Mouse (Mus musculus): ENCODE data around the gene Aamp. TPM values are rescaled to one million over a fixed set of nuclear protein-coding genes. Genes with fewer than 3 reads are reported as not detected.
"Not testable (repeated sequence)": the region's sequence is repeated elsewhere in the genome, so short reads cannot be mapped to it uniquely, and the experiment has no call there.

The Aamp gene
- polyA plus RNA-seq (2012; fragmentation: generic; extraction: Trizol): 123 TPM
- long read RNA-seq, experiment 1, transcript Aamp-202 (11 exons, 1,756 nt): minor isoform, 16 of 311 reads
- long read RNA-seq, experiment 1, transcript Aamp-201 (11 exons, 1,817 nt): major isoform, 235 of 311 reads
- long read RNA-seq, experiment 1, partial matches to known transcripts: 44 of 311 reads
- long read RNA-seq, experiment 1, other reads (novel, unspliced or antisense): 16 of 311 reads
- long read RNA-seq, experiment 2, transcript Aamp-202 (11 exons, 1,756 nt): minor isoform, 82 of 946 reads
- long read RNA-seq, experiment 2, transcript Aamp-201 (11 exons, 1,817 nt): major isoform, 840 of 946 reads
- long read RNA-seq, experiment 2, partial matches to known transcripts: 11 of 946 reads
- long read RNA-seq, experiment 2, other reads (novel, unspliced or antisense): 13 of 946 reads

- Histone ChIP-seq H3K27me3 (ENCODE audit: control insufficient read depth, insufficient read depth, insufficient read length) (no peaks in the 10 kb centered on the region), H3K36me3 (ENCODE audit: control insufficient read depth, insufficient read depth) (peaks cover 54% of the 10 kb centered on the region), H3ac (ENCODE audit: control insufficient read depth, insufficient read length, low read depth) (peak within 1 kb of the TSS; percentile 80), H3K79me3 (ENCODE audit: low read depth) (peaks cover 10% of the 10 kb centered on the region), H3K4me3 (ENCODE audit: insufficient read depth, poor library complexity, severe bottlenecking) (peak within 1 kb of the TSS; percentile 79), H3K79me2 (ENCODE audit: control insufficient read depth, insufficient read depth) (peaks cover 31% of the 10 kb centered on the region)
- TF ChIP-seq CTCF (IDR thresholded peaks at IDR 0.05; ENCODE audit: control insufficient read depth, insufficient read depth, insufficient read length): no peak
- no peak for TF ChIP-seq MYOG (IDR thresholded peaks at IDR 0.05; ENCODE audit: control insufficient read depth, extremely low read depth, insufficient read length)
- peak; percentile 80 for TF ChIP-seq MAX (IDR thresholded peaks at IDR 0.05)
- TF ChIP-seq CEBPB (IDR thresholded peaks at IDR 0.05; ENCODE audit: low read depth): peak; percentile 19
Measured at GRCm38 (mm10) chr1:74284543-74285160, at the start of gene Aamp, which contains the start of gene Pnkd. Gene Aamp, minus strand, starts transcription at chr1:74284738. Gene Pnkd, plus strand, starts transcription at chr1:74284930.

DNA sequence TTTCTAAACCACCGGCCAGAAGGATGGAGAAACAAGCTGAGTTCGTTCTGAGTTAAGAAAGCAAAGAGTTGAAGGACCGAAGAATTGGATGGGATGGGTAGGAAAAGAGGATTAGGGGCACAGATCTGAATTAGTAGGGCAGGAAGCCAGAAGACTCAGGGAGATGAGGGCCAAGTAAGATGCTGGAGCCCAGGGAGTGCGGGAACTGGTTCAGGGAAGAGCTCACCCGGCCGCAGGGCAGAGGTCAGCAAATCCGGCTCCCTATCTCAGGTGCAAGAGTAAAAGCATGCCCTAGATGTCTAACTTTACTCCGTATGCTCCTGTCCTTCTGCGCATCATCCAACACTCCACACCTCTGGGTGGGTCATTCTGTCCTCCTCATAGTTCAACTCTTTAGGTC, 48.4 kb upstream of the Aamp start:
- TF ChIP-seq MAX (IDR thresholded peaks at IDR 0.05) (no peak), USF1 (IDR thresholded peaks at IDR 0.05; ENCODE audit: low read depth) (no peak), MYOD1 (IDR thresholded peaks at IDR 0.05; ENCODE audit: control insufficient read depth, insufficient read length, low read depth) (no peak), FOSL1 (IDR thresholded peaks at IDR 0.05; ENCODE audit: insufficient read depth, low read length, poor library complexity, severe bottlenecking) (no peak), CEBPB (IDR thresholded peaks at IDR 0.05; ENCODE audit: low read depth) (no peak), MYOG (IDR thresholded peaks at IDR 0.05; ENCODE audit: control insufficient read depth, extremely low read depth, insufficient read length) (no peak), CTCF (IDR thresholded peaks at IDR 0.05; ENCODE audit: control insufficient read depth, insufficient read depth, insufficient read length) (no peak)
- no peaks in the 10 kb centered on the region for H3K79me3 ChIP-seq (ENCODE audit: low read depth)
- H3ac ChIP-seq (ENCODE audit: control insufficient read depth, insufficient read length, low read depth): peak overlapping the region; percentile 68
- H3K79me2 ChIP-seq (ENCODE audit: control insufficient read depth, insufficient read depth): no peaks in the 10 kb centered on the region
- H3K27me3 ChIP-seq (ENCODE audit: control insufficient read depth, insufficient read depth, insufficient read length): no peaks in the 10 kb centered on the region
- no peaks in the 10 kb centered on the region for H3K36me3 ChIP-seq (ENCODE audit: control insufficient read depth, insufficient read depth)
- peak overlapping the region; percentile 40 for H3K4me3 ChIP-seq (ENCODE audit: insufficient read depth, poor library complexity, severe bottlenecking)

DNA sequence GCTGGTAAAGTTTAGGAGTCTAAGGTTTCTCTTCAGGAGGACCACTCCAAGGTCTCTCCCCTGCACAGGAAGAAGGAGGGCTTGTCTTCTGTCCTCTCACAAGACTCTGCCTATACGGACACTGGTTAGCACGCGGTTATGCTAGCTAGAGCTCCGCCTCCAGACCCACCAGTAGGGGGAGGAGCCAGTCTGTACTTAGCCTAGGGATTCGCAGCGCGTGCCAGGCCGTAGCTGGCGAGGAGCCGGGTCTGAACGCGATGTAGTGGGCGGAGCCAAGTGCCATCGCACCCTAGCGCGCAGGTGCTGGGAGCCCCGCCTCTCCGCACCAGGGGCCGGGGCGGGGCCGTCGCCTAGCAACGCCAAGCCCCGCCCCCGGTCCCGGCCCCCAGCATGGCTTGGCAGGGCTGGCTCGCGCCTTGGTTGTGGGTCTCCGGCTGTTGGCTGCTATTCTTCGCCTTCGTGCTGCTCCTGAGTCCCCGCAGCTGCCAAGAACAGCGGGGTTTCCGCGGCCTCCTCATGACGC, 47.8 kb upstream of the Aamp start:
- H3K36me3 ChIP-seq (ENCODE audit: control insufficient read depth, insufficient read depth): no peaks in the 10 kb centered on the region
- no peaks in the 10 kb centered on the region for H3K27me3 ChIP-seq (ENCODE audit: control insufficient read depth, insufficient read depth, insufficient read length)
- no peaks in the 10 kb centered on the region for H3K79me3 ChIP-seq (ENCODE audit: low read depth)
- H3K79me2 ChIP-seq (ENCODE audit: control insufficient read depth, insufficient read depth): no peaks in the 10 kb centered on the region
- peak overlapping the region; percentile 68 for H3ac ChIP-seq (ENCODE audit: control insufficient read depth, insufficient read length, low read depth)
- H3K4me3 ChIP-seq (ENCODE audit: insufficient read depth, poor library complexity, severe bottlenecking): peak overlapping the region; percentile 40
- peak; percentile 76 for TF ChIP-seq MAX (IDR thresholded peaks at IDR 0.05)
- TF ChIP-seq CEBPB (IDR thresholded peaks at IDR 0.05; ENCODE audit: low read depth): no peak

DNA sequence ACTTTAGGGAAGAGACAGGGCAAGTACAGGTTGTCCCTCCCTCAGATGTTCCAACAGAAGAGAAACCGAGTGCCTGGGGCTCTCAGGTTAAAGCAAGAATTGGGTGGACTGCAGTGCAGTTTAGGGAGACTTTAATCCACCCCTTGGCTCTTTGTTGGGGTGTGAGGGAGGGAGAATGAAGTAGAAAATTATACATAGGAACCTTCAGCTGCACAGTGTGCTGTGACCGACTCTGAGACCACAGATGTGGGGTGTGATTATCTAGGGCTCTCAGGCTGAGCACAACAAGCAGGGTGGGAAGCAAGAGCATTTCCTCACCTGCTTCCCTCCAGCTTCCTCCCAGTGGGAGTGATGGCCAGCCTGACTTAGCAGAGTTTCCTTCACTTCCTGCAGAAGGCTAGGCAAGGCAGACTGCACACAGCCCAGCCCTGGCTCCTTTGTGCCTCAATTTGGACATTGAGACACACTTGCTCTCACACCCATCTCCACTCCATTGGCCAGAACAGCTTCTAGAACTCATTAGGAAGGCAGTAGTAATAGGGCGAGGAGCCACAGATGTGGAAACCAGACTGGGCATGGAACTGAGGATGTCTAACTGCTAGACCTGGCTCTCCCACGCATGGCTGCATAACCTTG, 46.6 kb upstream of the Aamp start:
- Histone ChIP-seq H3K4me3 (ENCODE audit: insufficient read depth, poor library complexity, severe bottlenecking) (no peak overlapping the region), H3ac (ENCODE audit: control insufficient read depth, insufficient read length, low read depth) (no peak overlapping the region), H3K36me3 (ENCODE audit: control insufficient read depth, insufficient read depth) (no peaks in the 10 kb centered on the region), H3K79me2 (ENCODE audit: control insufficient read depth, insufficient read depth) (no peaks in the 10 kb centered on the region), H3K79me3 (ENCODE audit: low read depth) (no peaks in the 10 kb centered on the region), H3K27me3 (ENCODE audit: control insufficient read depth, insufficient read depth, insufficient read length) (no peaks in the 10 kb centered on the region)
- TF ChIP-seq MYOD1 (IDR thresholded peaks at IDR 0.05; ENCODE audit: control insufficient read depth, insufficient read length, low read depth): no peak
- no peak for TF ChIP-seq CTCF (IDR thresholded peaks at IDR 0.05; ENCODE audit: control insufficient read depth, insufficient read depth, insufficient read length)
- TF ChIP-seq MAX (IDR thresholded peaks at IDR 0.05): no peak
- TF ChIP-seq CEBPB (IDR thresholded peaks at IDR 0.05; ENCODE audit: low read depth): no peak
- no peak for TF ChIP-seq USF1 (IDR thresholded peaks at IDR 0.05; ENCODE audit: low read depth)
- TF ChIP-seq MYOG (IDR thresholded peaks at IDR 0.05; ENCODE audit: control insufficient read depth, extremely low read depth, insufficient read length): no peak
- TF ChIP-seq FOSL1 (IDR thresholded peaks at IDR 0.05; ENCODE audit: insufficient read depth, low read length, poor library complexity, severe bottlenecking): no peak

GRCm38 (mm10) chr1:74329899-74330431, 45.4 kb upstream of the Aamp start:
- no peak for TF ChIP-seq MYOG (IDR thresholded peaks at IDR 0.05; ENCODE audit: control insufficient read depth, extremely low read depth, insufficient read length)
- no peak for TF ChIP-seq CEBPB (IDR thresholded peaks at IDR 0.05; ENCODE audit: low read depth)
- TF ChIP-seq FOSL1 (IDR thresholded peaks at IDR 0.05; ENCODE audit: insufficient read depth, low read length, poor library complexity, severe bottlenecking): no peak
- no peak for TF ChIP-seq CTCF (IDR thresholded peaks at IDR 0.05; ENCODE audit: control insufficient read depth, insufficient read depth, insufficient read length)
- no peak for TF ChIP-seq MYOD1 (IDR thresholded peaks at IDR 0.05; ENCODE audit: control insufficient read depth, insufficient read length, low read depth)
- no peak for TF ChIP-seq USF1 (IDR thresholded peaks at IDR 0.05; ENCODE audit: low read depth)
- no peak for TF ChIP-seq MAX (IDR thresholded peaks at IDR 0.05)
- Histone ChIP-seq H3K36me3 (ENCODE audit: control insufficient read depth, insufficient read depth) (no peaks in the 10 kb centered on the region), H3K4me3 (ENCODE audit: insufficient read depth, poor library complexity, severe bottlenecking) (no peak overlapping the region), H3ac (ENCODE audit: control insufficient read depth, insufficient read length, low read depth) (no peak overlapping the region), H3K79me3 (ENCODE audit: low read depth) (no peaks in the 10 kb centered on the region), H3K79me2 (ENCODE audit: control insufficient read depth, insufficient read depth) (no peaks in the 10 kb centered on the region), H3K27me3 (ENCODE audit: control insufficient read depth, insufficient read depth, insufficient read length) (no peaks in the 10 kb centered on the region)

DNA sequence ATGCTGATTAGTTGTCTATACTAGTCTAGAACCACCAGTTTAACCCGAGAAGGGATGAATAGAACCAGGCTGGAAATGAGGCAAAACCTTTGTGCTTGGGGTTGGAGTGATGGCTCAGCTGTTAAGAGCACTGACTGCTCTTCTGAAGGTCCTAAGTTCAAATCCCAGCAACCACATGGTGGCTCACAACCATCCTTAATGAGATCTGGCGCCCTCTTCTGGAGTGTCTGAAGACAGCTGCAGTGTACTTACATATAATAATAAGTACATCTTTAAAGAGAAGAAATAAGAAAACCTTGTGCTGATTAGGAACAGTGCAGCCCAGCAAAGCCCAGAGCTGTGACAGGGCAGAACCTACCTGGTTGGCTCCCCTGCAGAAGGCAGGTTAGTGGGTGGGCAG, 42.4 kb upstream of the Aamp start:
- not testable (repeated sequence) for H3K27me3 ChIP-seq (ENCODE audit: control insufficient read depth, insufficient read depth, insufficient read length); H3K4me3 ChIP-seq (ENCODE audit: insufficient read depth, poor library complexity, severe bottlenecking); H3K79me3 ChIP-seq (ENCODE audit: low read depth); H3K79me2 ChIP-seq (ENCODE audit: control insufficient read depth, insufficient read depth); H3ac ChIP-seq (ENCODE audit: control insufficient read depth, insufficient read length, low read depth); H3K36me3 ChIP-seq (ENCODE audit: control insufficient read depth, insufficient read depth)

Data from C2C12 (cell line).